Mouse (Mus musculus) hematopoietic stem cell, adult 5-6 weeks (primary cell): Measurements from ENCODE around the gene Mettl21a. TPM values are rescaled to one million over a fixed set of nuclear protein-coding genes. Genes with fewer than 3 reads are reported as not detected.
A peak's percentile ranks its signal among the peaks of the same experiment; 100 is the strongest.
"Not testable (repeated sequence)": the region's sequence is repeated elsewhere in the genome, so short reads cannot be mapped to it uniquely, and the experiment has no call there.

Experiments
- ATAC-seq, 2 experiments: fragments of 125-278 bp in 1 of 2; replicated peaks in 1 of 2; 2 replicates each; pipeline ENCODE4 v1.8.0; 2016 to 2017; ENCODE audit warnings: inconsistent platforms in 2 of 2, mild to moderate bottlenecking in 2 of 2, moderate number of reproducible peaks in 2 of 2, low read depth in 1 of 2, moderate TSS enrichment in 1 of 2; ENCODE audit not compliant: low FRiP score in 2 of 2, poor library complexity in 2 of 2, severe bottlenecking in 2 of 2, insufficient read depth in 1 of 2, low TSS enrichment in 1 of 2
- total RNA-seq: library from RNA; stranded (forward); fragments of 172-1452, 232-1000 nt; gene quantifications from 2 replicates; pipeline ENCODE4 v1.2.3, GENCODE M21; 2017

The Mettl21a gene
- total RNA-seq, 1 experiment from 2014 or later, result 14.5 TPM

- peak; percentile 29 to 59 for ATAC-seq
These were observed 608 bp upstream of the Mettl21a start for GRCm38 (mm10) chr1:64617715-64617984.

GRCm38 (mm10) chr1:64616531-64616880 is 536 bp downstream of the Mettl21a start:
- ATAC-seq, result peak in 1 of 2 experiments; percentile 7; a peak in 1 of 4 replicates

- no peak for ATAC-seq
These were observed 966 bp downstream of the Mettl21a start for GRCm38 (mm10) chr1:64616076-64616475.

GRCm38 (mm10) chr1:64615531-64615991 is 1.5 kb downstream of the Mettl21a start:
- ATAC-seq, result no peak

GRCm38 (mm10) chr1:64614801-64615345 is 2.2 kb downstream of the Mettl21a start:
- no peak for ATAC-seq

- ATAC-seq, result no peak
These were observed 2.7 kb downstream of the Mettl21a start for GRCm38 (mm10) chr1:64614311-64614710.

GRCm38 (mm10) chr1:64609976-64610375 is 7.1 kb downstream of the Mettl21a start:
- ATAC-seq, result no peak

- peak in 1 of 2 experiments; percentile 32; a peak in 1 of 4 replicates for ATAC-seq
These were observed 7.9 kb downstream of the Mettl21a start for GRCm38 (mm10) chr1:64609145-64609544.

- peak; percentile 75 to 81 for ATAC-seq
These were observed 13.7 kb downstream of the Mettl21a start for GRCm38 (mm10) chr1:64603381-64603780.

GRCm38 (mm10) chr1:64601242-64601842 is 15.7 kb downstream of the Mettl21a start:
- no peak for ATAC-seq

GRCm38 (mm10) chr1:64600413-64601077 is 16.5 kb downstream of the Mettl21a start:
- ATAC-seq, result no peak

GRCm38 (mm10) chr1:64598926-64599325 is 18.1 kb downstream of the Mettl21a start:
- ATAC-seq, result no peak

GRCm38 (mm10) chr1:64578801-64579200 is 38.2 kb downstream of the Mettl21a start:
- no peak for ATAC-seq

- not testable (repeated sequence) for ATAC-seq
These were observed 39.1 kb downstream of the Mettl21a start for GRCm38 (mm10) chr1:64577911-64578310.

GRCm38 (mm10) chr1:64576732-64577131 is 40.3 kb downstream of the Mettl21a start:
- ATAC-seq, result no peak

GRCm38 (mm10) chr1:64576022-64576421 is 41.0 kb downstream of the Mettl21a start:
- ATAC-seq, result no peak

GRCm38 (mm10) chr1:64568206-64568605 is 48.8 kb downstream of the Mettl21a start:
- no peak for ATAC-seq

- no peak for ATAC-seq
These were observed 56.9 kb downstream of the Mettl21a start for GRCm38 (mm10) chr1:64560105-64560504.
